Mouse (Mus musculus) midbrain, embryonic 14.5 days (tissue): Measurements from ENCODE around the gene Stra6l. TPM values are rescaled to one million over a fixed set of nuclear protein-coding genes. Genes with fewer than 3 reads are reported as not detected.

Experiments
- ATAC-seq: fragments of 200-750 bp; cut with Nextera tagmentation; 2 replicates; pipeline ENCODE4 v1.8.0; 2017; ENCODE audit warnings: moderate number of reproducible peaks, moderate library complexity; ENCODE audit not compliant: low FRiP score, low TSS enrichment
- DNase-seq: peaks from one replicate; pipeline ENCODE4 v3.0.0-alpha.2; 2015
- H3K27ac ChIP-seq: fragments of 300-500 bp; sonication (generic); replicated peaks from 2 replicates; pipeline ENCODE4 v1.5.1; 2014; ENCODE audit warnings: mild to moderate bottlenecking, low read depth, low read length, moderate library complexity
- H3K27me3 ChIP-seq: fragments of 300-500 bp; sonication (generic); 2 replicates; pipeline ENCODE4 v1.6.1; 2014; ENCODE audit warnings: low read length, control low read depth, mixed read lengths; ENCODE audit not compliant: control insufficient read depth, insufficient read depth
- H3K36me3 ChIP-seq: fragments of 300-500 bp; sonication (generic); 2 replicates; pipeline ENCODE4 v1.6.1; 2014; ENCODE audit warnings: low read length, control low read depth; ENCODE audit not compliant: control insufficient read depth, insufficient read depth
- H3K4me1 ChIP-seq: fragments of 300-500 bp; sonication (generic); 2 replicates; pipeline ENCODE4 v1.6.1; 2014; ENCODE audit warnings: mild to moderate bottlenecking, antibody characterized with exemption, low read length, control low read depth; ENCODE audit not compliant: control insufficient read depth, insufficient read depth
- H3K4me2 ChIP-seq: fragments of 300-500 bp; sonication (generic); 2 replicates; pipeline ENCODE4 v1.6.1; 2014; ENCODE audit warnings: mild to moderate bottlenecking, low read length, moderate library complexity
- H3K4me3 ChIP-seq: fragments of 300-500 bp; sonication (generic); replicated peaks from 2 replicates; pipeline ENCODE4 v1.5.1; 2014; ENCODE audit warnings: low read depth, low read length
- H3K9ac ChIP-seq: fragments of 300-500 bp; sonication (generic); replicated peaks from 2 replicates; pipeline ENCODE4 v1.6.1; 2014; ENCODE audit warnings: mild to moderate bottlenecking, low read length, moderate library complexity
- H3K9me3 ChIP-seq: fragments of 300-500 bp; sonication (generic); 2 replicates; pipeline ENCODE4 v1.6.1; 2016; ENCODE audit warnings: low read length, control low read depth, mixed read lengths; ENCODE audit not compliant: control insufficient read depth
- WGBS: fragments of 180-500 bp; shearing (Covaris S2); extraction: QIAGEN DNeasy Blood & Tissue Kit; methylation state at CpG from one replicate; pipeline ENCODE4 v1.1.7; 2014; 5-methylcytosine and 5-hydroxymethylcytosine counted together
- polyA plus RNA-seq: library from polyadenylated mRNA; unstranded; fragments of >200 nt; fragmentation: Nextera tagmentation; extraction: Ambion mirVana; gene quantifications from 2 replicates; pipeline ENCODE4 v1.2.1, GENCODE M21; 2014

Gene Stra6l
- polyA plus RNA-seq, 1 experiment from 2014 or later = 1.7 TPM

DNA sequence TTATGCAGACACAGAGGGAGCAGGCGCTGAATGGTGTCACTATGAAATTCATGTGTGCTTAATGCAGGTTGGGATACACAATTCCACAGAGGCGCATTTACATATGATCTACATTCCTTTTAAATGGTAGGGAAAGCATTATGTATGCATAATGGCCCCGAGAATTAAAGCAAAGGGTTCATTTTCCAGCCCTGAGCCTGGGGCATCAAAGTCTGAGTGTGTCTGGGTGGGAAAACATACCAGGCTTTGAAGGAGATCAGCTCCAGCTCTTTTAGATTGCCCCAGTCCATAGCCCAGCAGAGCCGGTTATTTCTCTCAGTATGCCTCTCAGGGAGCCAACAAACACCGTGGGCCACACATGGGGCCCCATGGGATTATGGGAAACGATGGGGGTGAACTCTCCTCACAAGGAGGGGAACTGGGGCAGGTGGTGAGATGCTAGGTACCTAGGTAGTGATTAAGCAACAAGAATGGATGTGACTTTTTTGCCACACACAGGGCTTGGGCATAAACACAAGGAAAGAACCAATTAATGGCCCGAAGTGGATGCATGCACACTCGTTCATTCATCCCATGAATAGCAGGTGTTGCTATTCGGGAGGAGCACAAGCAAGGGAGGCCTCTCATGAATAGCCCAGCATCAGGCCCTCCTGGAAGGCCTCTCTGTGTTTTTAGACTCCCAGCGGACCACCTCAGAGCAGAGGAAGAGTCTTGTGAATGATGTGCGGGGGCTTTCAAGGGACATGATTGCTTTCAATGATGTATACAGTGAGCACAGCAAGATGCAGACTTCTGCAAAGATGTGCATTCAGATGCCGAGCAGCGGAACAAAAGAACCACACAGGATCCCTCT is 18.3 kb upstream of the Stra6l start:
- H3K9me3 ChIP-seq = no peaks in the 10 kb centered on the region
- peaks cover 35% of the 10 kb centered on the region for H3K4me1 ChIP-seq
- H3K4me2 ChIP-seq = peak overlapping the region; percentile 24
- H3K4me3 ChIP-seq = no peak overlapping the region
- H3K9ac ChIP-seq = peak overlapping the region; percentile 27; the same call in 1 of the 2 replicates
- H3K27ac ChIP-seq = peak overlapping the region; percentile 91
- 19% methylated on average over 13 of the region's 13 CpGs for WGBS
- H3K36me3 ChIP-seq = no peaks in the 10 kb centered on the region
- peak; percentile 68 for DNase-seq
- peak; percentile 43; the same call in 1 of the 2 replicates for ATAC-seq
- H3K27me3 ChIP-seq = peaks cover 17% of the 10 kb centered on the region; the same call in 1 of the 2 replicates

DNA sequence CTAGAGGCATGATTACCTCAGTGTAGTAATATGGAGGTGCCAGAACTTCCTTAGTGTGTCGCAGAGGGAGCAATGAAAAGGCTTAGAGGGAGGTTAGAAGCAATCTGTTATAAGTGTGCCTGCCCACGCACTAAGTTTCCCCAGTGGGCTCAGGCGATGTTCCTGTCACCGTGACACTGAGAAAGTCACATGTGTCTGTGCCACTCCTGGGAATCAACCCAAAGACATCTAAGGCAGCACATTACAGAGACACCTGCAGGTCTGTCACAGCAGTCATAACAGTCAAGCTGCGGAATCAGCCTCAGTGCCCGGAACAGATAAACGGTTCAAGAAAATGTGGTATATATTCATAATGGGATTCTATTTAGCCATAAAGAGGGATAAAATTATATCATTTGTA is 16.5 kb upstream of the Stra6l start:
- Histone ChIP-seq H3K4me1 (peaks cover 34% of the 10 kb centered on the region), H3K9ac (no peak overlapping the region), H3K27me3 (peaks cover 2% of the 10 kb centered on the region; the same call in 1 of the 2 replicates), H3K4me3 (no peak overlapping the region), H3K4me2 (no peak overlapping the region), H3K9me3 (no peaks in the 10 kb centered on the region), H3K36me3 (no peaks in the 10 kb centered on the region), H3K27ac (peak overlapping the region; percentile 91)
- DNase-seq (no peak), ATAC-seq (no peak)
- 64% methylated on average over 7 of the region's 7 CpGs for WGBS

DNA sequence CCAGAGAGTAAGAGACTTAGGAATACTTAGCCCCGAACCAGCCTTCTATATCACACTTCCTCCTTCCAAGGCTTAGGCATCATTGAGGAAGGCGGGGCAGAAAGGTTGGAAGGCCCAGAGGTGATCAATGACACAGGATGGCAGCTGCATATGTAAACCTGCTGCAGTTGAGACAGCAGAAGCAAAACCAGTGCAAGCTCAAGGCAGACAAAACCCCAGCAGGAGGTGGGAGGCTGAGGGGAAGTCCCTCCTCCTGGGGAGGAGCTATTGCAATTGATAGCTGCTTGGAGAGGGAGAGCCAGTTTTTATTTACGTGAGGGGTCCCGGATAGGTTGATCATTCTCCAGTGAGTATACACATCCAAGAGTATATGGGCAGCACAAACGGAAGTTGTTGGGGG is 15.0 kb upstream of the Stra6l start:
- WGBS = 34% methylated on average over 5 of the region's 5 CpGs
- no peak overlapping the region for H3K4me2 ChIP-seq
- no peak overlapping the region for H3K4me3 ChIP-seq
- no peaks in the 10 kb centered on the region for H3K27me3 ChIP-seq
- no peak overlapping the region for H3K27ac ChIP-seq
- DNase-seq = no peak
- no peaks in the 10 kb centered on the region for H3K36me3 ChIP-seq
- ATAC-seq = no peak
- H3K9ac ChIP-seq = no peak overlapping the region
- H3K9me3 ChIP-seq = no peaks in the 10 kb centered on the region
- H3K4me1 ChIP-seq = peaks cover 31% of the 10 kb centered on the region

DNA sequence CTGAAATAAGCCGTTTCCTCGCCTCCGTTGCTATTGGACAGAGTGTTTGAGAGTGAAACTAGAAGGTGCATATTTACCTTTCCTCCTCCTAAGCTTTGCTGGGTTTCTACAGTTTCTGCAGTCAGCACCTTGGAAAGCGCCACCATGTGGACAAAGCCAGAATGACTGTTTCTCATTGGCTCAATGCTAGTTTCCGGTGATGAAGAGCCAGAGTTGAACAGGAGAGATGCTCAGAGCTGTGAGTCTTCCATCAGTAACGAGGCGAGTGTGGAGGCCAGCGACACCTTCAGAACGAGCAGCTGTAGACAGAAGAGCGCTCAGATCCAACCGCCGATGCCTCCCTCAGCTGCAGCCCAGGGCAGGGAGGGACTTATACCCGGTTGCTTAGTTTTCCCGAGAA is 4.1 kb upstream of the Stra6l start:
- H3K27ac ChIP-seq = no peak overlapping the region
- WGBS = 43% methylated on average over 14 of the region's 14 CpGs
- no peaks in the 10 kb centered on the region for H3K36me3 ChIP-seq
- no peaks in the 10 kb centered on the region for H3K9me3 ChIP-seq
- no peaks in the 10 kb centered on the region for H3K4me1 ChIP-seq
- ATAC-seq (no peak), DNase-seq (peak; percentile 84)
- 0 out of 2 replicates have a peak overlapping the region, but pooled peaks have one; percentile 11 for H3K4me2 ChIP-seq
- no peaks in the 10 kb centered on the region for H3K27me3 ChIP-seq
- H3K4me3 ChIP-seq = no peak overlapping the region
- H3K9ac ChIP-seq = no peak overlapping the region

GRCm38 (mm10) chr4:45846263-45846662 is 2.2 kb upstream of the Stra6l start:
- no peak overlapping the region for H3K4me2 ChIP-seq
- H3K27ac ChIP-seq = no peak overlapping the region
- no peak for ATAC-seq
- H3K36me3 ChIP-seq = no peaks in the 10 kb centered on the region
- no peak overlapping the region for H3K9ac ChIP-seq
- DNase-seq = no peak
- H3K4me1 ChIP-seq = no peaks in the 10 kb centered on the region
- WGBS = 95% methylated on average over 2 of the region's 2 CpGs
- H3K4me3 ChIP-seq = no peak overlapping the region
- no peaks in the 10 kb centered on the region for H3K9me3 ChIP-seq
- no peaks in the 10 kb centered on the region for H3K27me3 ChIP-seq

DNA sequence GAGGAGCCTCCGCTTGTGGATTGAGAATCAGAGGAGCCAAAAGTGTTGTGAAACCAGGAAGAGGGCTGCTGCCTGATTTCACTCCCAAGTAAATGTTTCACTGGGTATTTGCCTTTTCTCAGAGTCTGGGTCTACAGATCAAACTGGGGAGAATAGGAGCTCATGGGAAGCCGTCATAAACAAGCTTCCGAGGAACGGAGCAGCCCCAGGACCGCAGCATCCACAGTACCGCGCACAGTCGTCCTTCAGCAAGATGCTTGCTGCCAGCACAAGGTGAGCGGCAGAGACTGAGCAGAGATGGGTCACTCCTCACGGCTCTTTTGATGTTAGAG is 327 bp downstream of the Stra6l start:
- no peak for ATAC-seq
- Histone ChIP-seq H3K36me3 (no peaks in the 10 kb centered on the region), H3K4me3 (no peak overlapping the region), H3K27ac (no peak overlapping the region), H3K27me3 (no peaks in the 10 kb centered on the region), H3K9ac (no peak overlapping the region), H3K4me1 (no peaks in the 10 kb centered on the region), H3K9me3 (no peaks in the 10 kb centered on the region), H3K4me2 (no peak overlapping the region)
- no peak for DNase-seq
- 42% methylated on average over 10 of the region's 10 CpGs for WGBS

- 18% methylated on average over 1 of the region's 1 CpGs for WGBS
- Histone ChIP-seq H3K9me3 (no peaks in the 10 kb centered on the region), H3K4me2 (no peak overlapping the region), H3K27ac (no peak overlapping the region), H3K4me1 (no peaks in the 10 kb centered on the region), H3K27me3 (no peaks in the 10 kb centered on the region), H3K4me3 (no peak overlapping the region), H3K9ac (no peak overlapping the region), H3K36me3 (no peaks in the 10 kb centered on the region)
- DNase-seq (no peak), ATAC-seq (no peak)
Observed at GRCm38 (mm10) chr4:45849419-45849818, 955 bp downstream of the Stra6l start.

- Histone ChIP-seq H3K27ac (no peak overlapping the region), H3K9me3 (no peaks in the 10 kb centered on the region), H3K4me3 (no peak overlapping the region), H3K27me3 (no peaks in the 10 kb centered on the region), H3K36me3 (no peaks in the 10 kb centered on the region), H3K4me2 (no peak overlapping the region), H3K9ac (no peak overlapping the region), H3K4me1 (no peaks in the 10 kb centered on the region)
- DNase-seq (no peak), ATAC-seq (no peak)
- WGBS = 56% methylated on average over 3 of the region's 3 CpGs
Observed at GRCm38 (mm10) chr4:45851640-45852051, 3.2 kb downstream of the Stra6l start.
